Mouse (Mus musculus) forebrain, embryonic 14.5 days (tissue): ENCODE data around the gene Mlxipl. TPM values are rescaled to one million over a fixed set of nuclear protein-coding genes. Genes with fewer than 3 reads are reported as not detected.

Experiments
- ATAC-seq: fragments of 200-750 bp; cut with Nextera tagmentation; 2 replicates; pipeline ENCODE4 v1.8.0; 2017; ENCODE audit warnings: mild to moderate bottlenecking, moderate library complexity
- DNase-seq: peaks from one replicate; pipeline ENCODE4 v3.0.0-alpha.2; 2015; ENCODE audit warnings: low spot score
- H3K27ac ChIP-seq: fragments of 300-500 bp; sonication (generic); 2 replicates; pipeline ENCODE4 v1.5.1; 2014; ENCODE audit warnings: low read depth, mild to moderate bottlenecking, control low read depth, low read length, moderate library complexity
- H3K27me3 ChIP-seq: fragments of 300-500 bp; sonication (generic); replicated peaks from 2 replicates; pipeline ENCODE4 v1.6.1; 2014; ENCODE audit warnings: low read length, control low read depth, mixed read lengths; ENCODE audit not compliant: control insufficient read depth, insufficient read depth
- H3K36me3 ChIP-seq: fragments of 300-500 bp; sonication (generic); 2 replicates; pipeline ENCODE4 v1.6.1; 2014; ENCODE audit warnings: low read length, control low read depth; ENCODE audit not compliant: control insufficient read depth, insufficient read depth
- H3K4me1 ChIP-seq: fragments of 300-500 bp; sonication (generic); 2 replicates; pipeline ENCODE4 v1.6.1; 2014; ENCODE audit warnings: antibody characterized with exemption, low read length, control low read depth; ENCODE audit not compliant: control insufficient read depth, insufficient read depth
- H3K4me2 ChIP-seq: fragments of 300-500 bp; sonication (generic); 2 replicates; pipeline ENCODE4 v1.6.1; 2014; ENCODE audit warnings: mild to moderate bottlenecking, control low read depth, low read length
- H3K4me3 ChIP-seq: fragments of 300-500 bp; sonication (generic); 2 replicates; pipeline ENCODE4 v1.5.1; 2014; ENCODE audit warnings: low read depth, low read length, control low read depth
- H3K9ac ChIP-seq: fragments of 300-500 bp; sonication (generic); 2 replicates; pipeline ENCODE4 v1.6.1; 2014; ENCODE audit warnings: mild to moderate bottlenecking, low read length, control low read depth, moderate library complexity
- H3K9me3 ChIP-seq: fragments of 300-500 bp; sonication (generic); replicated peaks from 2 replicates; pipeline ENCODE4 v1.6.1; 2016; ENCODE audit warnings: low read length, control low read depth, mixed read lengths; ENCODE audit not compliant: control insufficient read depth
- WGBS: fragments of 180-500 bp; shearing (Covaris S2); extraction: QIAGEN DNeasy Blood & Tissue Kit; methylation state at CpG from one replicate; pipeline ENCODE4 v1.1.7; 2014; 5-methylcytosine and 5-hydroxymethylcytosine counted together
- polyA plus RNA-seq: library from polyadenylated mRNA; unstranded; fragments of >200 nt; fragmentation: Nextera tagmentation; extraction: Ambion mirVana; gene quantifications from 2 replicates; pipeline ENCODE4 v1.2.1, GENCODE M21; 2014

Gene Mlxipl
- polyA plus RNA-seq, 1 experiment from 2014 or later: 0.36 TPM

GRCm38 (mm10) chr5:135166909-135167308 is 77.2 kb downstream of the Mlxipl start:
- no peak overlapping the region for H3K9ac ChIP-seq
- peaks cover 6% of the 10 kb centered on the region for H3K4me1 ChIP-seq
- WGBS: 92% methylated on average over 4 of the region's 4 CpGs
- no peaks in the 10 kb centered on the region for H3K27me3 ChIP-seq
- H3K4me2 ChIP-seq: no peak overlapping the region
- ATAC-seq (no peak), DNase-seq (no peak)
- H3K36me3 ChIP-seq: peaks cover 21% of the 10 kb centered on the region
- H3K9me3 ChIP-seq: no peaks in the 10 kb centered on the region
- H3K4me3 ChIP-seq: no peak overlapping the region
- no peak overlapping the region for H3K27ac ChIP-seq

GRCm38 (mm10) chr5:135167469-135167868 is 77.8 kb downstream of the Mlxipl start:
- WGBS: 95% methylated on average over 4 of the region's 4 CpGs
- DNase-seq (no peak), ATAC-seq (no peak)
- H3K4me3 ChIP-seq: no peak overlapping the region
- H3K9me3 ChIP-seq: no peaks in the 10 kb centered on the region
- no peaks in the 10 kb centered on the region for H3K27me3 ChIP-seq
- H3K4me1 ChIP-seq: peaks cover 6% of the 10 kb centered on the region
- peak overlapping the region; percentile 97; the same call in 1 of the 2 replicates for H3K4me2 ChIP-seq
- H3K36me3 ChIP-seq: peaks cover 21% of the 10 kb centered on the region
- H3K9ac ChIP-seq: no peak overlapping the region
- H3K27ac ChIP-seq: no peak overlapping the region

- DNase-seq (peak; percentile 98), ATAC-seq (peak; percentile 99)
- Histone ChIP-seq H3K4me3 (peak within 1 kb of the TSS; percentile 66), H3K9ac (peak within 1 kb of the TSS; percentile 87), H3K27me3 (no peaks in the 10 kb centered on the region), H3K4me2 (peak within 1 kb of the TSS; percentile 97), H3K36me3 (peaks cover 22% of the 10 kb centered on the region), H3K27ac (peak within 1 kb of the TSS; percentile 99), H3K4me1 (peaks cover 6% of the 10 kb centered on the region), H3K9me3 (no peaks in the 10 kb centered on the region)
- 2% methylated on average over 95 of the region's 95 CpGs for WGBS
These were observed 78.7 kb downstream of the Mlxipl start, which contains the start of gene Bcl7b for GRCm38 (mm10) chr5:135168063-135169062. TSS of gene Bcl7b (plus strand) at chr5:135168283.

- Histone ChIP-seq H3K27me3 (no peaks in the 10 kb centered on the region), H3K9ac (peak overlapping the region; percentile 87), H3K4me2 (peak overlapping the region; percentile 97), H3K4me3 (peak overlapping the region; percentile 66), H3K36me3 (peaks cover 34% of the 10 kb centered on the region), H3K27ac (no peak overlapping the region), H3K9me3 (no peaks in the 10 kb centered on the region), H3K4me1 (peaks cover 6% of the 10 kb centered on the region)
- ATAC-seq (no peak), DNase-seq (no peak)
- 92% methylated on average over 5 of the region's 5 CpGs for WGBS
These were observed 79.8 kb downstream of the Mlxipl start for GRCm38 (mm10) chr5:135169479-135169878.

- Histone ChIP-seq H3K27me3 (no peaks in the 10 kb centered on the region), H3K36me3 (peaks cover 54% of the 10 kb centered on the region), H3K4me3 (no peak overlapping the region), H3K27ac (no peak overlapping the region), H3K4me1 (peaks cover 6% of the 10 kb centered on the region), H3K9me3 (no peaks in the 10 kb centered on the region), H3K4me2 (no peak overlapping the region), H3K9ac (no peak overlapping the region)
- WGBS: 93% methylated on average over 6 of the region's 6 CpGs
- ATAC-seq (no peak), DNase-seq (no peak)
These were observed 82.1 kb downstream of the Mlxipl start for GRCm38 (mm10) chr5:135171688-135172220.

- DNase-seq: no peak
- no peak for ATAC-seq
- Histone ChIP-seq H3K4me1 (peaks cover 6% of the 10 kb centered on the region), H3K9ac (no peak overlapping the region), H3K4me3 (no peak overlapping the region), H3K27me3 (no peaks in the 10 kb centered on the region), H3K36me3 (peaks cover 66% of the 10 kb centered on the region), H3K9me3 (no peaks in the 10 kb centered on the region), H3K27ac (no peak overlapping the region), H3K4me2 (no peak overlapping the region)
- WGBS: 94% methylated on average over 5 of the region's 5 CpGs
These were observed 83.3 kb downstream of the Mlxipl start for GRCm38 (mm10) chr5:135172986-135173385.

- Histone ChIP-seq H3K9ac (no peak overlapping the region), H3K4me1 (no peaks in the 10 kb centered on the region), H3K27me3 (no peaks in the 10 kb centered on the region), H3K4me2 (no peak overlapping the region), H3K36me3 (peaks cover 87% of the 10 kb centered on the region), H3K9me3 (no peaks in the 10 kb centered on the region), H3K4me3 (no peak overlapping the region), H3K27ac (no peak overlapping the region)
- DNase-seq: no peak
- no peak for ATAC-seq
These were observed 85.4 kb downstream of the Mlxipl start for GRCm38 (mm10) chr5:135175086-135175485.

- no peak overlapping the region for H3K4me3 ChIP-seq
- no peak overlapping the region for H3K27ac ChIP-seq
- no peak overlapping the region for H3K4me2 ChIP-seq
- no peaks in the 10 kb centered on the region for H3K4me1 ChIP-seq
- no peaks in the 10 kb centered on the region for H3K27me3 ChIP-seq
- no peak overlapping the region for H3K9ac ChIP-seq
- WGBS: 82% methylated on average over 3 of the region's 3 CpGs
- H3K9me3 ChIP-seq: no peaks in the 10 kb centered on the region
- ATAC-seq (no peak), DNase-seq (no peak)
- peaks cover 93% of the 10 kb centered on the region for H3K36me3 ChIP-seq
These were observed 88.8 kb downstream of the Mlxipl start for GRCm38 (mm10) chr5:135178523-135178922.

- ATAC-seq: no peak
- no peak overlapping the region for H3K4me3 ChIP-seq
- H3K9me3 ChIP-seq: no peaks in the 10 kb centered on the region
- H3K4me2 ChIP-seq: no peak overlapping the region
- no peak overlapping the region for H3K9ac ChIP-seq
- H3K4me1 ChIP-seq: no peaks in the 10 kb centered on the region
- no peak overlapping the region for H3K27ac ChIP-seq
- peaks cover 88% of the 10 kb centered on the region for H3K36me3 ChIP-seq
- 89% methylated on average over 4 of the region's 4 CpGs for WGBS
- no peaks in the 10 kb centered on the region for H3K27me3 ChIP-seq
- no peak for DNase-seq
These were observed 89.3 kb downstream of the Mlxipl start for GRCm38 (mm10) chr5:135178996-135179395.
